Mouse (Mus musculus): Measurements from ENCODE around the gene Ints1. TPM values are rescaled to one million over a fixed set of nuclear protein-coding genes. Genes with fewer than 3 reads are reported as not detected.

The Ints1 gene
- polyA plus RNA-seq (2012; fragmentation: generic; extraction: Trizol), result 46.4 TPM

DNA sequence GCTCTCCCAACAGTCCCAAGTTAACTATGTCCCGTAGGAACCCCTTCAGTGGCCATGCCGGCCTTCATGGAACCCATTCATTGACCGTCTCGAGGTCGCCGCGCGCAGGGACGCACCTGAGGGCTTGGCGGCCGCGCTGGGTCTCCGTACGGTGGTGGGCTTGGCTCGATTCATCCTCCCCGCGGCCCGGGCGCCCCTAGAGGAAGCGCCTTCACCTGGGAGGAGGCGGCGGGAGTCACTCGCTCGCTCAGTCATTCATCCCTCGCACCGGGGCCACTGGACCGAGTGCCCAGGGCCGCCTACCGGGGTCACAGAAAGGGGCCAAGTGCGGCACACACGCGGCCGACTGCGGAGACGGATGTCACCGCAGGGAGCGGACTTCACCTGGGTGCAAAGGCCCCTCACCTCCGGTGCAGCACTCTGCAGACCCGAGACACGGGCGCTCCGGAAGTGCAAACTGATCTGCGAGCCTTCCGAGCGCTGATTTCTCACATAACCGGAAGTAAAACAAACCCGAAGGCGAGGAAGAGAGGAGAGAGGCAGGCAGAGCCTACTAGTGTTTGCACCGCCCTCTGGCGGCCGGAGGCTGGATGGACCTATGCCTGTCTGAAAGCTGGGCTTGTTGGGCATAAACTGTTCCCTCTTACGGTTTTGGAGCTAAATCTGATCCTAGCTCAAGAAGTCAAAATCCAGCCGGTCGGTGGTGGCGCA is at the start of gene Ints1:
Gene Ints1, minus strand, starts transcription at position 459 of the 711 bp plus-strand sequence.
- TF ChIP-seq POLR2AphosphoS2 (IDR thresholded peaks at IDR 0.05; ENCODE audit: insufficient read length, low read depth) (peak; percentile 63), CEBPB (IDR thresholded peaks at IDR 0.05; ENCODE audit: insufficient read depth, poor library complexity, severe bottlenecking) (no peak), MYOG (IDR thresholded peaks at IDR 0.05; ENCODE audit: control insufficient read depth in 1 of 3, insufficient read depth in 1 of 3, insufficient read length in 2 of 3, low read depth in 2 of 3) (peak in 1 of 3 experiments; percentile 12), POLR2A (IDR thresholded peaks at IDR 0.05; ENCODE audit: insufficient read length, low read depth) (peak; percentile 73), MYOD1 (IDR thresholded peaks at IDR 0.05; ENCODE audit: control insufficient read depth in 1 of 3, insufficient read length in 2 of 3, low read depth in 2 of 3) (no peak), REST (IDR thresholded peaks at IDR 0.05; ENCODE audit: insufficient read depth, insufficient read length) (no peak)
- no peaks in the 10 kb centered on the region for H3K27me3 ChIP-seq (ENCODE audit: control insufficient read depth, insufficient read depth, insufficient read length)
- peaks cover 10% of the 10 kb centered on the region for H3K79me2 ChIP-seq (ENCODE audit: control insufficient read depth, insufficient read depth)
- peak within 1 kb of the TSS; percentile 79 for H3K4me2 ChIP-seq (ENCODE audit: low read depth)
- H3ac ChIP-seq (ENCODE audit: control insufficient read depth, insufficient read length), result peak within 1 kb of the TSS; percentile 25
- H3K36me3 ChIP-seq (ENCODE audit: control insufficient read depth, insufficient read depth), result no peaks in the 10 kb centered on the region
- H3K4me3 ChIP-seq, result peak within 1 kb of the TSS; percentile 55

DNA sequence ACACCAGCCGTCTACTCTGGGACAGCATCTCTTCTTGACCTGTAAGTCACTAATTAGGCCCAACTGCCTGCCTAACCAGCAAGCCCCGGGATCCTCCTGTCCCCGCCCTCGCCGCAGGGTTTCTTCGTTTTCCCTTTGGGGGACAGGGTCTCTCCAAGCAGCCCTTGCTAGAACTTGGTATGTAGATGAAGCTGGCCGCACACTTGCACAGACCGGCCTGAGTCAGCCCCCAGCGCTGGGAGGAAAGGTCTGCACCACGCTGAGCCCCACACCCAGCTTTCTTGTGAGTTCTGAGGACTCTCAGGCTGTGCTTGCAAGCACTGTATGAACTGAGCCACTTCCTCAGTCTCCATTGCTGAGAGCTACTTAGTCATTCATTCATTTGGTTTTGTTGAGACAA is 49.1 kb upstream of the Ints1 start:
- Histone ChIP-seq H3K36me3 (ENCODE audit: control insufficient read depth, insufficient read depth) (peaks cover 8% of the 10 kb centered on the region), H3K4me2 (ENCODE audit: low read depth) (no peak overlapping the region), H3ac (ENCODE audit: control insufficient read depth, insufficient read length) (no peak overlapping the region), H3K79me2 (ENCODE audit: control insufficient read depth, insufficient read depth) (peaks cover 14% of the 10 kb centered on the region), H3K27me3 (ENCODE audit: control insufficient read depth, insufficient read depth, insufficient read length) (no peaks in the 10 kb centered on the region), H3K4me3 (no peak overlapping the region)
- TF ChIP-seq USF1 (IDR thresholded peaks at IDR 0.05; ENCODE audit: low read depth), result no peak
- no peak for TF ChIP-seq REST (IDR thresholded peaks at IDR 0.05; ENCODE audit: insufficient read depth, insufficient read length)
- no peak for TF ChIP-seq CEBPB (IDR thresholded peaks at IDR 0.05; ENCODE audit: insufficient read depth, poor library complexity, severe bottlenecking)
- no peak for TF ChIP-seq POLR2A (IDR thresholded peaks at IDR 0.05; ENCODE audit: insufficient read length, low read depth)
- TF ChIP-seq TCF3 (IDR thresholded peaks at IDR 0.05; ENCODE audit: insufficient read length, low read depth), result no peak
- no peak for TF ChIP-seq TCF12 (IDR thresholded peaks at IDR 0.05; ENCODE audit: insufficient read depth, poor library complexity, severe bottlenecking)
- no peak for TF ChIP-seq POLR2AphosphoS2 (IDR thresholded peaks at IDR 0.05; ENCODE audit: insufficient read length, low read depth)
- no peak for TF ChIP-seq MAX (IDR thresholded peaks at IDR 0.05; ENCODE audit: low read depth)
- no peak for TF ChIP-seq E2F4 (IDR thresholded peaks at IDR 0.05; ENCODE audit: insufficient read depth)
- TF ChIP-seq MYOD1 (IDR thresholded peaks at IDR 0.05; ENCODE audit: control insufficient read depth in 1 of 3, insufficient read length in 2 of 3, low read depth in 2 of 3), result no peak
- no peak for TF ChIP-seq MYOG (IDR thresholded peaks at IDR 0.05; ENCODE audit: control insufficient read depth in 1 of 3, insufficient read depth in 1 of 3, insufficient read length in 2 of 3, low read depth in 2 of 3)
- no peak for TF ChIP-seq SRF (IDR thresholded peaks at IDR 0.05; ENCODE audit: control insufficient read depth, insufficient read length, low read depth)

GRCm38 (mm10) chr5:139821466-139822459 is 46.3 kb upstream of the Ints1 start:
- Histone ChIP-seq H3K36me3 (ENCODE audit: control insufficient read depth, insufficient read depth) (peaks cover 8% of the 10 kb centered on the region), H3K4me3 (no peak overlapping the region), H3K27me3 (ENCODE audit: control insufficient read depth, insufficient read depth, insufficient read length) (no peaks in the 10 kb centered on the region), H3ac (ENCODE audit: control insufficient read depth, insufficient read length) (no peak overlapping the region), H3K79me2 (ENCODE audit: control insufficient read depth, insufficient read depth) (peaks cover 14% of the 10 kb centered on the region), H3K4me2 (ENCODE audit: low read depth) (no peak overlapping the region)
- TF ChIP-seq MYOG (IDR thresholded peaks at IDR 0.05; ENCODE audit: control insufficient read depth in 1 of 3, insufficient read depth in 1 of 3, insufficient read length in 2 of 3, low read depth in 2 of 3) (peak in 2 of 3 experiments; percentile 80 to 86), TCF3 (IDR thresholded peaks at IDR 0.05; ENCODE audit: insufficient read length, low read depth) (peak; percentile 2), TCF12 (IDR thresholded peaks at IDR 0.05; ENCODE audit: insufficient read depth, poor library complexity, severe bottlenecking) (peak; percentile 48), MYOD1 (IDR thresholded peaks at IDR 0.05; ENCODE audit: control insufficient read depth in 1 of 3, insufficient read length in 2 of 3, low read depth in 2 of 3) (peak in 2 of 3 experiments; percentile 55 to 86), USF1 (IDR thresholded peaks at IDR 0.05; ENCODE audit: low read depth) (peak; percentile 27), CEBPB (IDR thresholded peaks at IDR 0.05; ENCODE audit: insufficient read depth, poor library complexity, severe bottlenecking) (no peak), E2F4 (IDR thresholded peaks at IDR 0.05; ENCODE audit: insufficient read depth) (no peak), POLR2A (IDR thresholded peaks at IDR 0.05; ENCODE audit: insufficient read length, low read depth) (no peak)

GRCm38 (mm10) chr5:139819538-139820181 is 44.2 kb upstream of the Ints1 start, which contains the start of gene Tmem184a:
Gene Tmem184a, minus strand, starts transcription at chr5:139819917.
- Histone ChIP-seq H3K27me3 (ENCODE audit: control insufficient read depth, insufficient read depth, insufficient read length) (no peaks in the 10 kb centered on the region), H3K36me3 (ENCODE audit: control insufficient read depth, insufficient read depth) (peaks cover 8% of the 10 kb centered on the region), H3K4me2 (ENCODE audit: low read depth) (peak within 1 kb of the TSS; percentile 36), H3K4me3 (no peak within 1 kb of the TSS), H3ac (ENCODE audit: control insufficient read depth, insufficient read length) (no peak within 1 kb of the TSS), H3K79me2 (ENCODE audit: control insufficient read depth, insufficient read depth) (no peaks in the 10 kb centered on the region)
- TF ChIP-seq REST (IDR thresholded peaks at IDR 0.05; ENCODE audit: insufficient read depth, insufficient read length) (no peak), TCF12 (IDR thresholded peaks at IDR 0.05; ENCODE audit: insufficient read depth, poor library complexity, severe bottlenecking) (no peak), SRF (IDR thresholded peaks at IDR 0.05; ENCODE audit: control insufficient read depth, insufficient read length, low read depth) (no peak), MAX (IDR thresholded peaks at IDR 0.05; ENCODE audit: low read depth) (no peak), POLR2AphosphoS2 (IDR thresholded peaks at IDR 0.05; ENCODE audit: insufficient read length, low read depth) (peak; percentile 9), MYOG (IDR thresholded peaks at IDR 0.05; ENCODE audit: control insufficient read depth in 1 of 3, insufficient read depth in 1 of 3, insufficient read length in 2 of 3, low read depth in 2 of 3) (peak in 1 of 3 experiments; percentile 11)
